Mouse (Mus musculus): ENCODE data around the gene Tmbim6.
"Not testable (repeated sequence)": the region's sequence is repeated elsewhere in the genome, so short reads cannot be mapped to it uniquely, and the experiment has no call there.

The Tmbim6 gene

DNA sequence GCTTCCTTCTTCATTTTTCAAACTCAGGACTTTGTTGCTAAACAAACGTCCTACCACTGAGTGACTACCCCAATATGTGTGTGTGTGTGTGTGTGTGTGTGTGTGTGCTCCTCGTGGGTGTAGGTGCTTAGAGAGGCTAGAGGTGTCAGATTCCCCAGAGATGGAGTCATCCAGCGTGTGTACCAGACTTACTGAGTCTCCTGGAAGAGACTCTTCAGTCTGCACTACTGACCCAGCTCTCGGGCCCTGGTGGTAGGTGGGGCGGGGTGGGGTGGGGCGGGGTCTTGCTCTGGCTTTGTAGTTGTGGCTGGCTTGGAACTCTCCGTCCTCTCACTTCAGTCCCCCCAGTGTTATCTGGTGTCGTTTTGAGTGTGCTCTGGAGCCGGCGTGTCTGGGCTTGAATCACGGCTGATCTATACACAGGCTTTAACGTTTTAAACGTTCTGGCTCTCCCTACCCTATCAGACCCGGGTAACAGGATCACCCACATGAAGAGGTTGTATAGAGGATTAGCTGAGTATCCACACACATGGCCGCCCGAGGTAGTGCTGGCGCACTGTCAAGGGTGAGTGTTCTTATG lies 25.1 kb downstream of the Tmbim6 start:
- DNase-seq (ENCODE audit: extremely low spot score), result no peak

DNA sequence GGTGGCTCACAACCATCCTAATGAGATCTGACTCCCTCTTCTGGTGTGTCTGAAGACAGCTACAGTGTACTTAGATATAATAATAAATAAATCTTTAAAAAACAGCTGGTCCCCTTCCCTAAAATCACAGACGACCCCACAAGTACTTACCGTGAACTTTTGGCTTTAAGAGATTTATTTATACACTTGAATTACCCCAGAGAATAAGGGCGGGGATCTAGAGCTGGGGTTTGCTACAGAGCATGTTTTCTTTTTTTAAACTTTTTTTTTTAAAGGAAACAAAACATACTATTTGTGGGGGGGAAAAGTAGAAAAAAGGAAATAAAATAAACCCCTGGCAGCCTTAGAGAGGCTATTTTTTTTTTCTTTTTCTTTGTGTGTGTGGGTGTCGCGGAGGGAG lies 27.4 kb downstream of the Tmbim6 start:
- no peak for DNase-seq (ENCODE audit: extremely low spot score)

DNA sequence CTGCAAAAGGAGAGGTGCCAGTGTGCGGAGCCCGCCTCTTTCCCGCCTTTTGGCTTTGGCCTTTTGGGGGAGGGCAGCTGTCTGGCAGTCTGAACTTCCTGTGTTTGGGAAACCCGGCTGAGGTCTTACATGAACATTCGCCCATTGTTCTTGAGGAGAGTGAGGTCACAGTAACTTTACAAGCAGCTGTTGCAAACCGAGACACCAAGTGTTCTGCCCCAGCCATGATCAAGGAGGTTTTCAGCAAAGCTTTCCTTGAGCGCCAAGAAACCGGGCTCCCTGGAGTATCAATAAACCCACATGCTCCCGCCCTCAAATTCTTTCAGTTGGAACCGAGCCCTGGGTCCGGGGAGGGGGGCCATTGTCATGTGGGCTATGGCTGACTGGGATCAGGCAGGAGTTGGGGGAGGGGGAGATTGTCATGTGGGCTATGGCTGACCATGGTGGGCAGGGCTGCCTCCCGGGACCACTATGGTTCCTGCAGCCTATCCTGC lies 27.9 kb downstream of the Tmbim6 start:
- DNase-seq (ENCODE audit: extremely low spot score), result peak; percentile 79

DNA sequence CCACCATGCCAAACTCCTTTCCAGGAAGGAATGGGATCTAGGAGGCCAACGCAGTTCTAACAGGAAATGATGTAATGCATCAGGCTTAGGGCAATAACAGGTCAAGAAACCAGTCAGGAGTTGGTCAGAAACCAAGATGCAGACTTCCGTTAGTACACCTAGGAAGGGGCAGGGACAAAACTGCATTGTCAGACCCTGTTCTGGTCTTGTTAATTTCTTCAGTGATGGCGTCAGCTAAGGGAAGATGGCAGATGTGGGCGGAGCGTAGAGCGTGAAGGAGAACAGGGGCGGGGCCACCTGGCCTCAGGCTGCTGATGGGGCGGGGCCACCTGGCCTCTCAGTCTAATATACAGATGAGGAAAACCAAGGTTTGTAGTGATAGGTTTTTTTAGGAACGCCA lies 28.5 kb downstream of the Tmbim6 start:
- DNase-seq (ENCODE audit: extremely low spot score), result peak; percentile 31

DNA sequence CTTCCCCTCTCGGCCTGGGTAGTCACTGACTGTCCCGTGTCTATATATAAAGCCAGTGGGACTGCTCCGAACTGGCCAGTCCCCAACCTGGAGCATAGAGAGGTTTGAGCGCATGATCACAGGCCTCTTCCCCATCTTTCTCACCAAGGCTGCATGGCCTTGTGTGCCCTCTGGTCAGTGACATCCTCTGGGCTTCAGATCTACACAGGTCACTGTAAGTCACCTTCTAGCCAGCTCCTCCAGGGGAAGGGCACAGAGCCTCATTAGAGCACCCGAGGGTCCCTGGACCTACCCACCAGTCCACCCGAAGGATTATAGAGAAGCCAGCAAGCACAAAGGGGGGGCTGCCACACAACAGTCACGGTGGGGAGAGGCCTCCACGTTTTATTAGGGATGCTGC lies 29.0 kb downstream of the Tmbim6 start:
- DNase-seq (ENCODE audit: extremely low spot score), result no peak

DNA sequence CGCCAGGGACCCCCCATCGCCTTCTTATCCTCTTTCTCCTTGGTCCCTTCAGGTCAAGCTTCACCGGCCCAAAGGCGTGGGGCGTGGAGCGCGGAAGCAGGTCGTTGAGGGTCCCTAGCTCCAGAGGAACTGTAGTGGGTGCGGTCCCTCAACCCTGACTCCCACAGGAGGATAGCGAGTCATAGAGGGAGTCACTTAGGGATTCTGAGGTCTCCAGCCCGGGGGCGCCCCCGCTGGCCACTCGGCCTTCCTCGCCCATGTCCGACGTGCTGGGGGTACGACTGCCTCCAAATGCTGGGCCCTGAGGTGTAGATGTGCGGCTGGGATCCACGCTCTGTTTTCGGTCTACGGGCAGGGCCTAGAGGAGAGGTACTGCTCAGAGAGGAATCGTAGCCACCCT lies 29.9 kb downstream of the Tmbim6 start:
- DNase-seq (ENCODE audit: extremely low spot score), result no peak

DNA sequence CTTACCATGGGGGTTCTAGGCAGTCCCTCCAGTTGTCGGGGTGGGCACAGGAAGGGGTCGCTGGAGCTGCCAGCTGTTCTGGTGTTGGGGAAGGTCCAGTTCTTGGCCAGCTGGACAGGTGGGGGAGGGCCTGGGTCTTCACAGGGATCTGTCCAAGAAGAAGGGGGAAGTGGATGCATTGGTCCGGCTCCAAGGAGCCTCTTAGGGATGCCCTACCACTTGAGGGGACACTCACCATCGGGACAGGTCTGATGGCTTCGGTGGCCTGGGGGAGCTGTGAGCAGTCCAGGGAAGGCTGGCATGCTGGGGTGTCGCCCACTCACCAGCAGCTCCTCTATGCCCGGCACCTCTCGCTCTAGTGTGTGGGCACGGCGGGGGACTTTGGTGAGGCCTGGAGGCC lies 30.4 kb downstream of the Tmbim6 start:
- DNase-seq (ENCODE audit: extremely low spot score), result no peak

DNA sequence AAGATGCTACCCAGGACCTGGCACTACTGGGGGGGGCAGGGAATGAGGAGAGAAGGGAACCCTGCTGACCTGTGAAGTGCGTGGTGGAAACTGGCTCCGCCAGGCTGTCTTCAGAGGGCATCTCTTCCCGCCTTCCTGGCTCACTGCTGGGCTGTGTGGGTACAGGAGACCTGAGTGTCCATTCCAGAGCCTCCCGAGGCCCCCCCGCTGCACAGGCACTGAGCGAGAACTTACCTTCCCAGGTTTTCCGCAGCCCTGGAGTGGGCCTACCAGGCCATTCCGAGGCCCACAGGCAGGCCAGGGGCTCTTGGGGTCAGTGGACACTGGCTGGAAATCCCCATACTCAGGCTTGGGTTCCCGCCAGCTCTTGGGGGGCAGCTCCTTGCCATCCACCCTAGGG lies 31.2 kb downstream of the Tmbim6 start:
- DNase-seq (ENCODE audit: extremely low spot score), result no peak

DNA sequence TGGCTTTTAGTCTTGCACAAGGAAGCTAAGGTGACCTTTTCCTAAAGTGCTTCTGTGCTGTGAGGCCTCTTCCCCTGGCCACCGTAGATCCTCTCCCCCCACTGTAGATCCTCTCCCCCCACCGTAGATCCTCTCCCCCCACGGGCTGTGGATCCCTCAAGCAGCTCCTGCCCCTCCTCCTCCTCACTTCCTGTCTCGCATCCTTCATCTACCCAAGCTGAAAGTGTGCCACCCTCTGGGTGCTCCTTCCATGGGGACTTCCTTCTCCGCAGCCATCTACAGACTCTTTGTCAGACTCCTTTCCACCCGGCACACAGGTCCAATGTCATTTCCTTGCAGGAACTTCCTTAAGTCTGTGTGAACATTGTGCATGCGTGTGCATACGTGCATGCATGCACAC lies 37.7 kb downstream of the Tmbim6 start:
- DNase-seq (ENCODE audit: extremely low spot score), result no peak

DNA sequence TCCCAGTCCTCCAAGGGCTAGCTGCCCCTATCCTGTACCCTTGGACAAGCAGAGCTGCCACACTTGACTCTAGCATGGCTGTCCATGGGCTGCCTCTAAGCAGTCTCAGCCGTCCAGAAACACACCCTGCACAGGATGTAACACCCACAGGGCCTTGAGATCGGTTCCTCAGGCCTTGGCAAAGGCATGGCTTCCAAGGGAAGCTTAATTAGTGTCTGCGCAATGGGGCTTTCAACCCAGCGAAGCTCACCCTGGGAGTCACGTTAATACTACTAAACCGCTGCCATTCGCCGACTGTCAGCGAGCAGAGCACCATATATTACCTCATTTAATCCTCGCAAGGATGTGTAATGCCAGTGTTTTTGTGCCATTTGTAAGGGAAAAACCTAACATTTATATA lies 38.4 kb downstream of the Tmbim6 start:
- DNase-seq (ENCODE audit: extremely low spot score), result no peak

DNA sequence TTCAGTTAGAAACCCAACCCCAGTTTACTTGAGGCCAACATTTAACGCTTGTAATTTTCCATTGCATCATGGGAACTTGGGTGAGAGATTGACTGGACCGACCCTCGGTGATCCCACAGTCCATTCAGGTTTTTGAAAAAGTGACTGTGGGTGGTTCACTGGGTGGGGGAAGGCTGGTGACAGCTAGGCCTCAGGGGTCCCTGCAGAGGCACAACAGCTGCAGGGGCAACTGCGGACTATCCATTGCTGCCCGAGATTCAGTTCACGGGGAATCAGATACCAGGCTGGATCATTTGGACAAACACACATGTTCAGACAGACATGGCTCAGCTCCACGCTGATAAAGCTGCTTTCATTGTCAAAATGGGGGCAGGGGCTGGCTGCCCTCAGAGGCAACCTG lies 38.8 kb downstream of the Tmbim6 start:
- no peak for DNase-seq (ENCODE audit: extremely low spot score)

DNA sequence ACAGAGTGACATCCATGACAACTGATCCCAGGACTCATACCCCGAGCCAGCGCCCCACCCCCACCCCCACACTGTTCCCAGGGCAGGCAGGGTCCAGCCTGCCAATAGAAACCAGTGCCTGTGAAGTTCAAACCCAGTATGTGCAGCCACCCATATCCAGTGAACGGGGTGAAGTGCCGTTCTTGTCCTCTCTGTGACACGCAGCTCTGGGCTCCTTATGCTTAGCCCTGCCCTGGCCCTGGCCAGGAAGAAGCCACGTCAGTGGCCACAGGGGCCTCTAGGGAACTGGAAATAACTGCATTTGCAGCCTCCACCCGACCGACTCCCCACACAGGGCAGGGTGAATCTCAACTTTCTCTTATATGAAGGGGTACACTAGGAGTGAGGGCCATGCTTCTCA lies 39.3 kb downstream of the Tmbim6 start:
- DNase-seq (ENCODE audit: extremely low spot score), result no peak

DNA sequence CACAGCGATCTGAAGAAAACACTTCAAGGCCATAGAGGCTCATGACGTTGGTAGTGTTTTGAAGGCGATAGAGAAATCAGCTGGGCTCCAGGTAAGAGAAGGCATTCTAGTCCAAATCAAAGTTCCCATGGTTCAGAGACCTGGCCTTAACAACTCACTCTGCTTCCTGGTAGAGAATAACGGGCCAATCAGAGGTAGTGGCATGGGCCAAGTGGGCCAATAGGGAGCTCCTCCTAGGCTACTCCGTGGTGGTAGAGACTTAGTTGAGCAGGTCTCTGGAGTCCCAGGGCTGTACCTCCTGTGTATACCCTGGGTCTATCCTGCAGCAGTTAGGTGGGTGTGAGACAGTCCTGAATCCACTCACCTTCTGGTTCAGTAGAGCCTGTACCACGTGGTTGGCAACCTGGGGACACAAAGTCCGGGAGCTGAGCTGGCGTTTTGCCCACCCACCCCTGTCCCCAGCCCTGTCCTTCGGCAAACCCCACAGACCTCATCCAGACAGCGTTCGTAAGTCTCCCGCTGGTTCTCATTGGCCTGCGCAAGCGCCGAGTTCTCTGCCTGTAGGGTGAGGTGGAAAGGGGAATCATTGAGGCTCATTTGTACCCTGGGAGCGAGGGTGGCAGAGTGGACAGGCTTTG lies 40.5 kb downstream of the Tmbim6 start:
- DNase-seq (ENCODE audit: extremely low spot score), result no peak

DNA sequence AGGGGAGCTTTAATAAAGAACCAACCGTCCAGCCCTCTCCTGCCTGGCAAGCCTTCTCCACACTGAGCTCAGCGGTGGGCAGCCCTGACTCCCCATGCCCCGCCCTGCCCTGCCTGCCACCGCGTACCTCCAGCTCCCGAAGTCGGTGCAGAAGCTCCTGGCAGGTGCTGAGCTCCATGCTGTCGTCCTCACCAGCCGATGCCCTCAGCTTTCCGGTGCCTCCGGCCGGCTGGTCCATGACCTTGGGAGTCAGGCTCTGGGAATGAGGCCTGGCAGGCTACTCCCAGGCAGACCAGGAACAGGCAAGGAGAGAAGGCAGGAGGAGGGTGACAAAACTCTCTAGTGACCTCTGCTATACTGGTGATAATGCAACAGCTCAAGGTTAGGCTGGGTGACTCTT lies 41.2 kb downstream of the Tmbim6 start:
- no peak for DNase-seq (ENCODE audit: extremely low spot score)

DNA sequence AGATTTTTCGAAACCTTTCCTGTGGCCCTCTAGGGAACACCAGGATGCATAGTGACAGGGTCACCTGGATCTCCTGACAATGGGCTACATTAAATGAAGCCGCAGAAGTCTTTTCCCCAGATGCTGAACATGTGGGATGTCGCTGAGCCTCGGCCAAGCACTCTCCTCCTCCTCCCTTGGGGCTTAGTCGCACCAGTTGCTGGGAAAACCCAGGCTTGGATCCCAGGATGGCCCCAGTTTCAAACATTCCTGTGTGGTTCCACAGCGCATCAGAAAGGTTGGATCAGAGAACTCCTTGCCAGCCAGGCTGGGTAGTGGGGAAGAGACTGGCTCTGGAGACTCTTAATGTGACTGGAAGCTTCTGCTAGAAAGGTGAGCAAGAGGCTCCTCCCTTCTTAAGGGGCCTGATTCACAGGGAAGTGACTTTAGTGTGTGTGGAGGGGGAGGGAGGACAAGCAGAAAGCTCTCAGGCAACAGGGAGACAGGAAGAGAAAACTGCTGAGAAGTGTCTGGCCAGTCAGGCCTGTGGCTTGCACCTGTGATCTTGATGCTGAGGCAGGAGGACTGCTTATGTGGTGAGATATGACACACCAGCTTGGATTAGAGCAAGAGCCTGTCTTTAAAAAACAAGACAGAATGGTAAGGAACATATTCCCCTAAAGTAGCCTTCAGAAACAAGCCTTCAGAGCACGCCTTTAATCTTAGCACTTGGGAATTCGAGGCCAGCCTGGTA lies 46.5 kb downstream of the Tmbim6 start:
- no peak for DNase-seq (ENCODE audit: extremely low spot score)

DNA sequence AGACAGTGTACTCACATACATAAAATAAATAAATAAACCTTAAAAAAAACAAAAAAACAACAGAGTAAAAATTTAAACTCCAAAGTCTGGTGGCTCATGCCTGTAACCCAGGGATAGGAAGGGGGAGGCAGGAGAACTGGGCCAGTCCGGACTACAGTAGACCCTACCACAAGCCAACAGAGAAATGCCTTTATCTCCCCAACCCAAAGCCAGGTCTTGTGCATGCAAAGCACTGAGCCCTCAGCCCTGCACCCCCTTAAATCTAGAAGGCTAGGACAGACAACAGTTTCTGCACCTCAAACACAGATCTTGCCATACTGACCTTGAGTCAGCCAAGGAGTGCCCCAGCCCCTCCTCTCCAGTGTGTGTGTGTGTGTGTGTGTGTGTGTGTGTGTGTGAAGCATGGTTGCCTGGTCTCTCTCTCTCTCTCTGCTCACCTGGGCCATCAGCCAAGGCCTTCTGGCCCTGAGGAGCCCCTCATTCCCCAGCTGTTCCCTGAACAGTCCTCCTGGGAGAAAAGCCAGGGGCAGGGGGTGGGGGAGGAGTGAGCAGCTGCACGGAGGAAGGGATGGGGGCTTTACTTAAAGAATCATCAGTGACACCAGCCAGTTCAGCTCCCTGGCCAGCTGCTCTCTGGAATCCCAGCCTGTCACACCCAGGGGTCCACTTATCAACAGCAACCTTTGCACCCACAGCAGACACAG lies 47.6 kb downstream of the Tmbim6 start:
- DNase-seq (ENCODE audit: extremely low spot score), result no peak

DNA sequence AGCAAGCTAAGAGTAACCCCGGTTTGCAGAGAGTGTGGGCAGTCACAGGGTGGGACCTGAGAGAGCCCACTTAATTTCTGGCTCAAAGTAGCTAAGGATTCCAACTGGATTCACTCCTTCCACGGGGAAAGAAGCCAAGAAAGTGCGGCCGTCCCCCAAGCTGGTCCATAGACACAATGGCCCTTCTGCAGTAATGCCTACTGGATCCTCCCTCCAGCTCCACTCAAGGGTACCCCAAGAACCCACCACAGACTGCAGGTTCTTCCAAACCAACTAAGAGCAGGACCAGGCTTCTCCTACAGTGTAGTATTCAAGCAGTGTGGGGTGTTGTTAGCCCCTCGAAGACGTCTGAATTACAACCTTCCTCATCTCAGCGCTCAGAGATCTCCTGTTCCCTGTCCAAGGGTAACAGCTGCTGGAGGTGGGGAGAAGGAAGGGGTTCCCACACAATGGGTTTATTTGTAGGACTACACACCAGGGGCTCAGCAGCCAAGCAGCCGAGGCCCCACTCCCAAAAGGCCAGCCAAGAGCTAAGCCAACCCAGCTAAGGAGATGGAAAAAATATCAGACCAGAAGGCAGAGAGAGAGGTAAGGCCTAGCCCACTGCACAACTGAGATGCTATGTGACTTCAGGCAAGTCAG lies 48.3 kb downstream of the Tmbim6 start:
- no peak for DNase-seq (ENCODE audit: extremely low spot score)

DNA sequence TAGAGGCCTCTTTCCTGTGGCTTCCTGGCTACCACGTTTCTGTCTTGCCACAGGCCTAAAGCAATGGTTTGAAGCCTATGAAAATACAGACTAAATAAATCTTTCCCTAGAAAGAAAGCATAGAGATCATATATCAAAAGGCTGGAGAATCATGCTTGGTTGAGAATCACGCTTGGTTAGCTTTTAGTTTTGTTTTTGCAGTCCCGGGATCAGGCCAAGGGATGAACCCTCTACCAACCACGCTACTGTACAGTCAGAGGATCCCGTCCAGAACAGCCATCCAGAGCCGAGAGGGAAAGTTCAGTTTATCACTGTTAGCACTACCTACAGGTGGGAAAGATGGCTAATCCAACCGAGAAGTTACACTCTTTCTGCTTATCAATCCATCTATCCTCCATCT lies 49.7 kb downstream of the Tmbim6 start:
- DNase-seq (ENCODE audit: extremely low spot score), result no peak

DNA sequence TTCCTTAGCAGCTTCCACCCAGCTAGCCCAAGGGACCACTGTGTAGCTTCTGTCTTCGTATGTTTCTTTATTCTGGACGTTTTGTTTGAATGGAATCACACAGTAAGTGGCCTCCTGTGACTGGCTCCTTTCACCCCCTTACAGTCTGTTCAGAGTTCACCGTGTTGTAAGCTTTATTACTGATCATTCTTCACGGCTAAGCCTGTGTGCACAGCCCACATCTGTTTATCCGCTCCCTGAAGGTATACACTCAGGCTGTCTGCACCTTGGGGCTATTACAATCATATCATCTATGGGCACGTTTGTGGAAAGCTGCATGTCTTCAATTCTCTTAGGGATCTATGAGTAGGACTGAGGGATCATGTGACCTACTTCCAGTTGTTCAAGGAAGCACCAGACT lies 52.9 kb downstream of the Tmbim6 start:
- no peak for DNase-seq (ENCODE audit: extremely low spot score)

DNA sequence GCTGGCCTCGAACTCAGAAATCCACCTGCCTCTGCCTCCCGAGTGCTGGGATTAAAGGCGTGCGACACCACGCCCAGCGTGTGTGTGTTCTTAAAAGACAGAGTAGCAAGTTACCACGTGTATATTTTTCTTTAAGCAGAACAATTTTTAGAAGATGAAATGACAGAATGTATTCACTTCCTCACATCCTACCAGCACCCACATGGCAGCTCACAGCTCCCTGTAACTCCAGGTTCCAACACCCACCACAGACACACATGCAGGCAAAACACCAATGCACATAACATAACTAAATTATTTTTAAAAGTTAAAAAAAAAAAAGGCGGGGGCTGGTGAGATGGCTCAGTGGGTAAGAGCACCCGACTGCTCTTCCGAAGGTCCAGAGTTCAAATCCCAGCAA lies 53.5 kb downstream of the Tmbim6 start:
- not testable (repeated sequence) for DNase-seq (ENCODE audit: extremely low spot score)

DNA sequence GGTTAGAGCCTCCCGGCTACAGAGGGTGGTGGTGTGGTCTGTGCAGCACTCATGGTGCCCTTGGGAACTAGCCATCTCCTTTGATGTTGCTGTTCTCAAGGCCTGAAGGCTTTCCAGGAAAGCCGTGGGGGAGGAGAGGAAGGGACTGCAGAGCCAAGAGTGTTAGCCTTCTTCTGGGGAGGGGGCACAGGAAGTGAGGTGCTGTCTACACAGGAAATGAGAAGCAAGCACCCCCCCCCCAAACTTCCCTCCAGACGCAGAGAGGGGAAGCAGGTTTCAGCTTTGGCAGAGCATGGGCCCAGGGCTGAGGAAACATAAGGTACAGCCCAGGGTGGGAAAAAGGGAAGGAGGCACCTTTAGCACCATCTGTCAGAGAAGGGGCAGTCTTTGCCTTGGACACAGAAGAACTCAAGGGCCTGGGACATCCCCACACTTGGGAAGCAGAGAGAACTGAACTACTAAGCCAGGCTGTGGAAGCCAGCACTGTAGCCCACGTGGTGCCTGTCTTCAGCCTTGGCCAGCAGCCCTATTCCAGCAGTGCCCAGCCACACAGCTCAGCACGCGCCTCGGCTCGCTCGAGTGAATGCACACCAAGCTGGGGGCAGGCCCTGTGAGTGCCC lies 56.6 kb downstream of the Tmbim6 start:
- peak; percentile 20 for DNase-seq (ENCODE audit: extremely low spot score)
